Mouse (Mus musculus): ENCODE measurements around the gene Plpp2. TPM values are rescaled to one million over a fixed set of nuclear protein-coding genes. Genes with fewer than 3 reads are reported as not detected.

Gene Plpp2
- total and polyA plus RNA-seq, 3 experiments: 11.5 to 19.3 (median 13.9) TPM

DNA sequence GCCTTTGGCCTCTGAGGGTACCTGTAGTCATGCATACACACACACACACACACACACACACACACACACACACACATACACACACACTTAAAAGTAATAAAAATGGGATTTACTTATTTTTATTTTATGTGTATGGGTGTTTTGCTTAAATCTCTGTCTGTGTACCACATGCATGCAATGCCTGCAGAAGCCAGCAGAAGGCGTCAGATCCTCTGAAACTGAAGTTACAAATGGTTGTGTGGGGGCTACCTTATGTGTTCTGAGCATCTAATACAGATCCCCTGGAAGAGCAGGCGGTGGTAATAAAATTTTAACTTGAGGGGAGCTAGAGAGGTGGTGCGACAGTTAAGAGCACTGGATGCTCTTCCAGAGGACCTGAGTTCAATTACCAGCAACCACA, 5.5 kb downstream of the Plpp2 start:
- no peak for DNase-seq (ENCODE audit: extremely low read depth)
- Histone ChIP-seq H3K9ac (ENCODE audit: insufficient read depth, low read depth) (no peak overlapping the region), H3K4me1 (ENCODE audit: control insufficient read depth in 1 of 2, insufficient read depth in 2 of 2) (peaks cover 4 to 8% of the 10 kb centered on the region in 2 experiments; a peak in 3 of 4 replicates), H3K27me3 (replicated peaks) (no peaks in the 10 kb centered on the region), H3K9me3 (replicated peaks; ENCODE audit: low read length) (no peaks in the 10 kb centered on the region), H3K4me2 (ENCODE audit: insufficient read depth, low read depth, poor library complexity, severe bottlenecking) (no peak overlapping the region), H3K4me3 (replicated peaks in 1 of 3; ENCODE audit: low read depth in 2 of 3, low read length in 2 of 3, poor library complexity in 1 of 3) (no peak overlapping the region), H3K27ac (ENCODE audit: insufficient read depth, low read depth) (no peak overlapping the region), H3K79me2 (replicated peaks; ENCODE audit: control insufficient read depth, extremely low read depth, insufficient read depth, poor library complexity, severe bottlenecking) (no peaks in the 10 kb centered on the region), H3K36me3 (replicated peaks in 1 of 2; ENCODE audit: control insufficient read depth in 1 of 2, insufficient read depth in 1 of 2, low read length in 1 of 2) (peaks cover 0 to 56% of the 10 kb centered on the region in 2 experiments)
- no peak for TF ChIP-seq NELFE (IDR thresholded peaks at IDR 0.05; ENCODE audit: low read depth, low read length)
- no peak for TF ChIP-seq EP300 (IDR thresholded peaks at IDR 0.05; ENCODE audit: low read length)
- no peak for TF ChIP-seq ETS1 (conservative IDR thresholded peaks at IDR 0.05; ENCODE audit: low read depth, low read length)
- no peak for TF ChIP-seq ZMIZ1 (IDR thresholded peaks at IDR 0.05; ENCODE audit: low read depth, low read length)
- no peak for TF ChIP-seq E2F4 (IDR thresholded peaks at IDR 0.05; ENCODE audit: insufficient replicate concordance, low read depth, low read length)
- no peak for TF ChIP-seq KAT2A (IDR thresholded peaks at IDR 0.05; ENCODE audit: insufficient replicate concordance, low read length)
- no peak for TF ChIP-seq MAX (IDR thresholded peaks at IDR 0.05; ENCODE audit: low read length)
- no peak for TF ChIP-seq CHD1 (IDR thresholded peaks at IDR 0.05; ENCODE audit: low read depth, low read length)
- no peak for TF ChIP-seq PAX5 (IDR thresholded peaks at IDR 0.05; ENCODE audit: low read length)
- TF ChIP-seq GABPA (IDR thresholded peaks at IDR 0.05; ENCODE audit: insufficient replicate concordance, low read depth, low read length): no peak
- peak; percentile 2; the same call in 1 of the 2 replicates for TF ChIP-seq RAD21 (IDR thresholded peaks at IDR 0.05; ENCODE audit: low read depth, low read length)
- peak; percentile 6 to 42; a peak in 2 of 4 replicates for TF ChIP-seq CTCF (conservative IDR thresholded peaks at IDR 0.05 in 1 of 2, IDR thresholded peaks at IDR 0.05 in 1 of 2; ENCODE audit: low read depth in 2 of 2, low read length in 2 of 2)
- TF ChIP-seq SMC3 (IDR thresholded peaks at IDR 0.05; ENCODE audit: low read depth, low read length): 0 out of 2 replicates have a peak, but pooled peaks have one; percentile 10
- TF ChIP-seq IRF4 (IDR thresholded peaks at IDR 0.05; ENCODE audit: low read depth, low read length): no peak
- no peak for TF ChIP-seq SIN3A (IDR thresholded peaks at IDR 0.05; ENCODE audit: low read length)
- TF ChIP-seq RCOR1 (conservative IDR thresholded peaks at IDR 0.05; ENCODE audit: low read depth, low read length): no peak
- dilution Hi-C loops (cut with MboI; ENCODE audit: extremely low pct_ligation_motif_present, extremely low pct_unique_long_range_greater_than_20kb, low sequenced_read_pairs): no loop called here
- in situ Hi-C loops (cut with MboI; ENCODE audit: low pct_ligation_motif_present, low pct_unique_long_range_greater_than_20kb, low sequenced_read_pairs): no loop called here

DNA sequence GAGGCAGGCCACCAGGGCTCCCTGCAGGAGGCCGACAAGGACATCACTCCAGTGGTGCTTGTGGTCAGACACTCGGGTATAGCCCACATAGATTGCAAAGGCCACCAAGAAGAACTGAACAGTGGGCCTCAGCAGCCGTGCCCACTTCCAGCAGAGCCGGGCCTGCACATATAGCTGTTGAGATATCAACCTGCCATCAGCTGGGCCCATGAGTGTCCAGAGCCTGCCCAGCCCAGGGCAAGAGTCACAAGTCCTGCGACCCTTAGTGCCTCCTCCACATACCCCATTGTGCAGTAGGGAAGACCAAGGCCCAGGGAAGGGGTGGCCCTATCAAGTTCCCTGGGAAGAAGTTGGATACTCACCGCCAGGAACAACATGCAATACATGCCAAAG, 6.1 kb downstream of the Plpp2 start:
- Histone ChIP-seq H3K9me3 (replicated peaks; ENCODE audit: low read length) (no peaks in the 10 kb centered on the region), H3K4me1 (ENCODE audit: control insufficient read depth in 1 of 2, insufficient read depth in 2 of 2) (peaks cover 1 to 2% of the 10 kb centered on the region in 2 experiments; a peak in 3 of 4 replicates), H3K9ac (ENCODE audit: insufficient read depth, low read depth) (no peak overlapping the region), H3K79me2 (replicated peaks; ENCODE audit: control insufficient read depth, extremely low read depth, insufficient read depth, poor library complexity, severe bottlenecking) (no peaks in the 10 kb centered on the region), H3K27me3 (replicated peaks) (no peaks in the 10 kb centered on the region), H3K36me3 (replicated peaks in 1 of 2; ENCODE audit: control insufficient read depth in 1 of 2, insufficient read depth in 1 of 2, low read length in 1 of 2) (peaks cover 0 to 56% of the 10 kb centered on the region in 2 experiments), H3K4me2 (ENCODE audit: insufficient read depth, low read depth, poor library complexity, severe bottlenecking) (no peak overlapping the region), H3K4me3 (replicated peaks in 1 of 3; ENCODE audit: low read depth in 2 of 3, low read length in 2 of 3, poor library complexity in 1 of 3) (no peak overlapping the region), H3K27ac (ENCODE audit: insufficient read depth, low read depth) (no peak overlapping the region)
- in situ Hi-C loops (cut with MboI; ENCODE audit: low pct_ligation_motif_present, low pct_unique_long_range_greater_than_20kb, low sequenced_read_pairs): no loop called here
- TF ChIP-seq MAFK (IDR thresholded peaks at IDR 0.05; ENCODE audit: insufficient replicate concordance, low read length): no peak
- no peak for TF ChIP-seq IRF4 (IDR thresholded peaks at IDR 0.05; ENCODE audit: low read depth, low read length)
- TF ChIP-seq CHD1 (IDR thresholded peaks at IDR 0.05; ENCODE audit: low read depth, low read length): no peak
- no peak for TF ChIP-seq E2F4 (IDR thresholded peaks at IDR 0.05; ENCODE audit: insufficient replicate concordance, low read depth, low read length)
- no peak for TF ChIP-seq UBTF (IDR thresholded peaks at IDR 0.05; ENCODE audit: low read depth, low read length)
- TF ChIP-seq MEF2A (IDR thresholded peaks at IDR 0.05; ENCODE audit: borderline replicate concordance, low read depth, low read length): no peak
- TF ChIP-seq MAZ (IDR thresholded peaks at IDR 0.05; ENCODE audit: low read depth, low read length): no peak
- TF ChIP-seq USF1 (IDR thresholded peaks at IDR 0.05; ENCODE audit: low read depth, low read length): no peak
- no peak for TF ChIP-seq SMC3 (IDR thresholded peaks at IDR 0.05; ENCODE audit: low read depth, low read length)
- TF ChIP-seq RCOR1 (conservative IDR thresholded peaks at IDR 0.05; ENCODE audit: low read depth, low read length): no peak
- no peak for TF ChIP-seq HCFC1 (IDR thresholded peaks at IDR 0.05; ENCODE audit: low read depth, low read length)
- TF ChIP-seq GABPA (IDR thresholded peaks at IDR 0.05; ENCODE audit: insufficient replicate concordance, low read depth, low read length): no peak
- no peak for TF ChIP-seq CTCF (conservative IDR thresholded peaks at IDR 0.05 in 1 of 2, IDR thresholded peaks at IDR 0.05 in 1 of 2; ENCODE audit: low read depth in 2 of 2, low read length in 2 of 2)
- no peak for TF ChIP-seq MAX (IDR thresholded peaks at IDR 0.05; ENCODE audit: low read length)
- no peak for DNase-seq (ENCODE audit: extremely low read depth)
- dilution Hi-C loops (cut with MboI; ENCODE audit: extremely low pct_ligation_motif_present, extremely low pct_unique_long_range_greater_than_20kb, low sequenced_read_pairs): no loop called here

Measured in CH12.LX (cell line).